Mouse (Mus musculus) right cerebral cortex, postnatal 25 days (tissue): ENCODE results near the gene Ctnnal1.

ENCODE experiments used
- DNase-seq: peaks from one replicate; pipeline ENCODE4 v3.0.0; 2022

Gene Ctnnal1

GRCm38 (mm10) chr4:56858733-56859132, 6.3 kb downstream of the Ctnnal1 start:
- no peak for DNase-seq

GRCm38 (mm10) chr4:56856371-56856949, 8.5 kb downstream of the Ctnnal1 start:
- DNase-seq: no peak

- no peak for DNase-seq
Observed at GRCm38 (mm10) chr4:56855935-56856334, 9.1 kb downstream of the Ctnnal1 start.

GRCm38 (mm10) chr4:56850724-56851123, 14.3 kb downstream of the Ctnnal1 start:
- DNase-seq: no peak

GRCm38 (mm10) chr4:56848044-56848443, 16.9 kb downstream of the Ctnnal1 start:
- no peak for DNase-seq

- no peak for DNase-seq
Observed at GRCm38 (mm10) chr4:56847400-56847799, 17.6 kb downstream of the Ctnnal1 start.

- no peak for DNase-seq
Observed at GRCm38 (mm10) chr4:56845896-56846533, 19.0 kb downstream of the Ctnnal1 start.

- no peak for DNase-seq
Observed at GRCm38 (mm10) chr4:56844911-56845310, 20.1 kb downstream of the Ctnnal1 start.

- DNase-seq: no peak
Observed at GRCm38 (mm10) chr4:56843963-56844362, 21.0 kb downstream of the Ctnnal1 start.

GRCm38 (mm10) chr4:56842501-56842900, 22.5 kb downstream of the Ctnnal1 start:
- DNase-seq: no peak

GRCm38 (mm10) chr4:56840297-56840696, 24.7 kb downstream of the Ctnnal1 start:
- no peak for DNase-seq

- DNase-seq: no peak
Observed at GRCm38 (mm10) chr4:56837661-56838060, 27.3 kb downstream of the Ctnnal1 start.

GRCm38 (mm10) chr4:56831998-56832397, 33.0 kb downstream of the Ctnnal1 start:
- no peak for DNase-seq

- DNase-seq: no peak
Observed at GRCm38 (mm10) chr4:56831013-56831609, 33.9 kb downstream of the Ctnnal1 start.

GRCm38 (mm10) chr4:56829511-56829921, 35.5 kb downstream of the Ctnnal1 start:
- peak; percentile 14 for DNase-seq

GRCm38 (mm10) chr4:56828932-56829331, 36.1 kb downstream of the Ctnnal1 start:
- DNase-seq: no peak

- no peak for DNase-seq
Observed at GRCm38 (mm10) chr4:56824231-56824630, 40.8 kb downstream of the Ctnnal1 start.

- DNase-seq: no peak
Observed at GRCm38 (mm10) chr4:56820017-56820550, 44.9 kb downstream of the Ctnnal1 start.

- DNase-seq: no peak
Observed at GRCm38 (mm10) chr4:56815131-56815530, 49.9 kb downstream of the Ctnnal1 start.

GRCm38 (mm10) chr4:56812096-56812495, 52.9 kb downstream of the Ctnnal1 start:
- no peak for DNase-seq

- no peak for DNase-seq
Observed at GRCm38 (mm10) chr4:56811642-56812041, 53.3 kb downstream of the Ctnnal1 start.

GRCm38 (mm10) chr4:56809050-56809449, 55.9 kb downstream of the Ctnnal1 start:
- no peak for DNase-seq

- DNase-seq: no peak
Observed at GRCm38 (mm10) chr4:56802669-56803150, 62.3 kb downstream of the Ctnnal1 start.
